Mouse (Mus musculus) ES-E14 (cell line): ENCODE data around the gene Muc13.

Experiments used
- CHD2 ChIP-seq: IDR thresholded peaks from 2 replicates; pipeline ENCODE4 v1.6.1; 2014; ENCODE audit warnings: mild to moderate bottlenecking, low read depth, low read length, inconsistent platforms
- HCFC1 ChIP-seq: IDR thresholded peaks from 2 replicates; pipeline ENCODE4 v1.6.1; 2012; ENCODE audit warnings: low read length, inconsistent platforms, borderline replicate concordance; ENCODE audit not compliant: insufficient read depth
- MAFK ChIP-seq: IDR thresholded peaks from 2 replicates; pipeline ENCODE4 v1.6.1; 2014; ENCODE audit warnings: mild to moderate bottlenecking, low read depth, low read length, inconsistent platforms; ENCODE audit not compliant: insufficient read depth
- ZNF384 ChIP-seq: IDR thresholded peaks from 2 replicates; pipeline ENCODE4 v1.6.1; 2012; ENCODE audit warnings: low read depth, low read length, inconsistent platforms

DNA sequence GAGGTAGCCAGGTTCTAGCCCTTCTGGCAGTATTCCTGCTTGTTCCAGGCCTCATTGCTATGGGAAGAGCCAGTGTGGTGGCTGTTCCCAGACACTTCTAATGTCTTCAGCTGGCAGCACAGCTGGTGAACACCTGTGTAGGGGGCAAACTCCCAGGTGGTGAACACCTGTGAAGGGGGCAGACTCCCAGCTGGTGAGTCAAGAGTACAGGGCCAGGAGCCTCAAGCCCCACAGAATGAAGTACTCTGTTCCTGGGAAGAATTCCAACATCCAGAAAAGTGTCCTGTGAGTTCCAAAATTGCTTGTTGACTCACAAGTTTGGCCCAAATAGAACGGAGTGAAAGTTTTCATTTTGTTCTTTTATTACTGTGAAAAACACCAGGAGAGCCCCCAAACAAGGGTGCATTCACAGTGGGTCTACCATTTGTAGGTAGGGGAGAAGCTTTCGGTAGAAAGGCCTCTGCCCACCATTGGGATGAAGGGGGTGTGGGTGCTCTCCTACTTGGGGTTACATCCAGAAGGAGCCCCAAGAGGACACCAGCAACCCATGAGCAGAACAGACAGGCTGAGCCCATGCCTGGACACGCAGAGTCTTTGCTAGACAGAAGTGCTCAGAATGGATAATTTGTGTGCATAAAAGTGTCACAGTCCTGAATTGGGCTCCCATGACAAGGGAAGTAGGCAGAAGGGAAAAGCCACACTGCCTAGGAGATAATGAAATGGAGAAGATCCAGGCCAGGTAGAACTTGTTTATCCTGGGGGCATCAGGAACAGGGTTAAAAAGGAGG, 25.2 kb upstream of the Muc13 start:
- no peak for TF ChIP-seq ZNF384
- TF ChIP-seq MAFK: no peak
- no peak for TF ChIP-seq HCFC1
- no peak for TF ChIP-seq CHD2
